Mouse (Mus musculus) intestine, embryonic 16.5 days (tissue): Measurements from ENCODE around the gene Gm9821. TPM values are rescaled to one million over a fixed set of nuclear protein-coding genes. Genes with fewer than 3 reads are reported as not detected.
A peak's percentile ranks its signal among the peaks of the same experiment; 100 is the strongest.

ENCODE experiments used
- ATAC-seq: fragments of 200-750 bp; cut with Nextera tagmentation; 2 replicates; pipeline ENCODE4 v1.8.0; 2017; ENCODE audit warnings: moderate TSS enrichment, moderate library complexity
- H3K27ac ChIP-seq: fragments of 300-500 bp; sonication (generic); 2 replicates; pipeline ENCODE4 v1.5.1; 2014; ENCODE audit warnings: mild to moderate bottlenecking, low read length
- H3K27me3 ChIP-seq: fragments of 300-500 bp; sonication (generic); replicated peaks from 2 replicates; pipeline ENCODE4 v1.6.1; 2014; ENCODE audit warnings: low read length, control low read depth, mixed read lengths; ENCODE audit not compliant: control insufficient read depth, insufficient read depth
- H3K36me3 ChIP-seq: fragments of 300-500 bp; sonication (generic); 2 replicates; pipeline ENCODE4 v1.6.1; 2014; ENCODE audit warnings: low read length, control low read depth; ENCODE audit not compliant: control insufficient read depth, insufficient read depth
- H3K4me1 ChIP-seq: fragments of 300-500 bp; sonication (generic); 2 replicates; pipeline ENCODE4 v1.6.1; 2014; ENCODE audit warnings: low read length, control low read depth, mixed read lengths; ENCODE audit not compliant: control insufficient read depth, insufficient read depth
- H3K4me2 ChIP-seq: fragments of 300-500 bp; sonication (generic); 2 replicates; pipeline ENCODE4 v1.6.1; 2014; ENCODE audit warnings: low read depth, low read length, control low read depth
- H3K4me3 ChIP-seq: fragments of 300-500 bp; sonication (generic); 2 replicates; pipeline ENCODE4 v1.5.1; 2014; ENCODE audit warnings: mild to moderate bottlenecking, low read length
- H3K9ac ChIP-seq: fragments of 300-500 bp; sonication (generic); 2 replicates; pipeline ENCODE4 v1.6.1; 2014; ENCODE audit warnings: low read depth, low read length
- H3K9me3 ChIP-seq: fragments of 300-500 bp; sonication (generic); 2 replicates; pipeline ENCODE4 v1.6.1; 2016; ENCODE audit warnings: low read length, control low read depth; ENCODE audit not compliant: control insufficient read depth
- WGBS: fragments of 180-500 bp; shearing (Covaris S2); extraction: QIAGEN DNeasy Blood & Tissue Kit; methylation state at CpG from one replicate; pipeline ENCODE4 v1.1.7; 2014; 5-methylcytosine and 5-hydroxymethylcytosine counted together
- polyA plus RNA-seq: library from polyadenylated mRNA; unstranded; fragments of >200 nt; fragmentation: Nextera tagmentation; extraction: Ambion mirVana; gene quantifications from 2 replicates; pipeline ENCODE4 v1.2.1, GENCODE M21; 2015

Gm9821 gene
- polyA plus RNA-seq, 1 experiment from 2014 or later: 0.28 TPM

DNA sequence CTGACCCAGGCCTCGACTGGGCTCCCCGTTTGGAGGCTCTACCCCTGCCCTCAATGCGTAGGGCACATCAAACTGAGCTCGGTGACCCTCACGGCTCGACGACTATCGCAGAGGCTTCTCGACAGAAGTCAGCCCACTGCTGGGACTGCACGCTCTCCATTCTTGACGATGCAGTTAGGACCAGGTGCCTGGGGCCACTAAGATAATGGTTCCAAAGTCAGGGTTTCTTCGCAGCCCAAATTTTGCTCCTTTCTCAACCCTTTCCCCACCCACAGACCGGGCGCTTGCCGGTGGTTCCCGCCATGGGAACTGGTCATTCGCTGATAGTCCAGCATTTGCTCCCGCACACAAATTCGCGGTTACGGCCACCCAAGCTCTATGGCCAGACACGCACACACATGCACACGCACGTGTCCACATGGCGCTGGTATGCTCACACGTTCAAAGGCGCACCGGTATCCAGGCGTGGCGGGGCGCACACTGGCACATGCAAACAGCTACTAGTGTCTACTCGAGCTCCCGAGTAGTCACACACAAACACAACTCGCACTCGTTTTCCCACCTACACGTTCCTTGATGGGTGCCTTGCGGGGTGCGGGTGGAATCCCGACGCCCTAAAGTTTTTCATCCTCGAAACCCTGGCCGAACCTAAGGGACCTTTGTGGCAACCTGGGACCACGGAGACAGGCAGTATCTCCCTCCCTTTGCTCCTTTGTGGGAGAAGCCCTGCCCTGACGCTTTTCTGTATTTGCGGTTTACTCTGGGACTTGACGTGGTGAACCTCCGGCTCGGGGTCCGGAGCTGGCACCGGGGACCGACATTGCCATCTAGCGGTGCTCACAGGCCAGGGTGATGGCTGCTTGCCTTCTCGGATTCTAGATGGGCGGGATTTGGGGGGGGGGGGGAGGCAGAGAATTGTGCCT, 21.8 kb upstream of the Gm9821 start:
- Histone ChIP-seq H3K4me3 (peak overlapping the region; percentile 59), H3K9me3 (no peaks in the 10 kb centered on the region), H3K36me3 (no peaks in the 10 kb centered on the region), H3K9ac (0 out of 2 replicates have a peak overlapping the region, but pooled peaks have one; percentile 14), H3K4me1 (peaks cover 26% of the 10 kb centered on the region), H3K27me3 (peaks cover 38% of the 10 kb centered on the region), H3K4me2 (peak overlapping the region; percentile 95), H3K27ac (no peak overlapping the region)
- ATAC-seq: no peak
- 5% methylated on average over 54 of the region's 54 CpGs for WGBS

DNA sequence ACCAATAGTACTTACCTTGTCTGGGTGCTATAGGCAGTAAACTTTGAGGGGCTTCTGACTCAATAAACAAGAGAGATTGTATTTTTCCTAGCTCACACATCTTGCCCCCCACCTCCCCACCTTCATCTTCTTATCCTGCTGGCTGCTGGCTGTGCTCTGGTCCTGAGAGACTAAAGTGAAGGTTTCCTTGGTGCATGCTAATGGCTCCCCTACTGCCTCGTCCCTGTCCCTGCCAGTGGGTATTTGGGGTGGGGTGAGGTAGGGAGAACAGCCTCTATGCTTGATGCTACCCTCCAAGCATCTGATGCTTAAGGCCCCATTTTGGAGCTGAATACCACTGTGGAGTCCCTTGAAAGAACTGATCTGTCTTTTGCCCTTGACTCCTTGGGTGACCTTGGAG, 20.8 kb upstream of the Gm9821 start:
- Histone ChIP-seq H3K9me3 (no peaks in the 10 kb centered on the region), H3K27me3 (peaks cover 38% of the 10 kb centered on the region), H3K4me2 (no peak overlapping the region), H3K36me3 (no peaks in the 10 kb centered on the region), H3K4me3 (no peak overlapping the region), H3K4me1 (peaks cover 26% of the 10 kb centered on the region), H3K27ac (no peak overlapping the region), H3K9ac (no peak overlapping the region)
- 71% methylated on average over 1 of the region's 1 CpGs for WGBS
- ATAC-seq: no peak

GRCm38 (mm10) chr2:91925442-91925841, 20.1 kb upstream of the Gm9821 start:
- H3K27ac ChIP-seq: no peak overlapping the region
- no peaks in the 10 kb centered on the region for H3K9me3 ChIP-seq
- WGBS: 78% methylated on average over 15 of the region's 15 CpGs
- no peak overlapping the region for H3K4me3 ChIP-seq
- peaks cover 29% of the 10 kb centered on the region for H3K4me1 ChIP-seq
- H3K36me3 ChIP-seq: no peaks in the 10 kb centered on the region
- ATAC-seq: no peak
- no peak overlapping the region for H3K4me2 ChIP-seq
- H3K9ac ChIP-seq: no peak overlapping the region
- H3K27me3 ChIP-seq: peaks cover 38% of the 10 kb centered on the region

DNA sequence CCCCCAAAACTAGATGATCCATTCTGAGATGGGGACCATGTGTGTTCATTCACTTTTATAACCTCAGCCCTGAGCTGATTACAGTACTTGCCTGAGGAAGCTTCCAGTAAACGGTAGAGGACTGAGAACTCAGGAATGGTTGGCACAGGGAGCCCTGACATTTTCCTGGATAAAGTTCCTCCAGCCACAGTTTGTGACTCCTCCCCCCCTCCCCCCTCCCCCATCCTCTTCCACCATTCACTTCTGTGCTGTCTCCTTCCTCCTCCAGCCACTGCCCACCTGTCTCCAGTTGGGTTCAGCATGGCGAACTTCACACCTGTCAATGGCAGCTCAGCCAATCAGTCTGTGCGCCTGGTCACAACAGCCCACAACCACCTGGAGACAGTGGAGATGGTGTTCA, 18.6 kb upstream of the Gm9821 start, which contains the start of gene Chrm4:
Chrm4 (plus strand) TSS at position 301 of the 400 bp plus-strand sequence.
- no peak for ATAC-seq
- no peaks in the 10 kb centered on the region for H3K9me3 ChIP-seq
- no peak within 1 kb of the TSS for H3K27ac ChIP-seq
- peaks cover 29% of the 10 kb centered on the region for H3K27me3 ChIP-seq
- H3K4me2 ChIP-seq: peak within 1 kb of the TSS; percentile 10
- whole genome bisulfite sequencing: 85% methylated on average over 3 of the region's 3 CpGs
- no peaks in the 10 kb centered on the region for H3K36me3 ChIP-seq
- H3K9ac ChIP-seq: no peak within 1 kb of the TSS
- peaks cover 38% of the 10 kb centered on the region for H3K4me1 ChIP-seq
- no peak within 1 kb of the TSS; the same call in 1 of the 2 replicates for H3K4me3 ChIP-seq

- peaks cover 38% of the 10 kb centered on the region for H3K4me1 ChIP-seq
- ATAC-seq: no peak
- no peaks in the 10 kb centered on the region for H3K9me3 ChIP-seq
- H3K9ac ChIP-seq: no peak overlapping the region
- no peaks in the 10 kb centered on the region; the same call in 1 of the 2 replicates for H3K36me3 ChIP-seq
- no peak overlapping the region for H3K27ac ChIP-seq
- WGBS: 43% methylated on average over 34 of the region's 34 CpGs
- H3K4me2 ChIP-seq: peak overlapping the region; percentile 10
- no peak overlapping the region; the same call in 1 of the 2 replicates for H3K4me3 ChIP-seq
- peaks cover 19% of the 10 kb centered on the region for H3K27me3 ChIP-seq
Measured at GRCm38 (mm10) chr2:91927826-91928533, 17.5 kb upstream of the Gm9821 start.

DNA sequence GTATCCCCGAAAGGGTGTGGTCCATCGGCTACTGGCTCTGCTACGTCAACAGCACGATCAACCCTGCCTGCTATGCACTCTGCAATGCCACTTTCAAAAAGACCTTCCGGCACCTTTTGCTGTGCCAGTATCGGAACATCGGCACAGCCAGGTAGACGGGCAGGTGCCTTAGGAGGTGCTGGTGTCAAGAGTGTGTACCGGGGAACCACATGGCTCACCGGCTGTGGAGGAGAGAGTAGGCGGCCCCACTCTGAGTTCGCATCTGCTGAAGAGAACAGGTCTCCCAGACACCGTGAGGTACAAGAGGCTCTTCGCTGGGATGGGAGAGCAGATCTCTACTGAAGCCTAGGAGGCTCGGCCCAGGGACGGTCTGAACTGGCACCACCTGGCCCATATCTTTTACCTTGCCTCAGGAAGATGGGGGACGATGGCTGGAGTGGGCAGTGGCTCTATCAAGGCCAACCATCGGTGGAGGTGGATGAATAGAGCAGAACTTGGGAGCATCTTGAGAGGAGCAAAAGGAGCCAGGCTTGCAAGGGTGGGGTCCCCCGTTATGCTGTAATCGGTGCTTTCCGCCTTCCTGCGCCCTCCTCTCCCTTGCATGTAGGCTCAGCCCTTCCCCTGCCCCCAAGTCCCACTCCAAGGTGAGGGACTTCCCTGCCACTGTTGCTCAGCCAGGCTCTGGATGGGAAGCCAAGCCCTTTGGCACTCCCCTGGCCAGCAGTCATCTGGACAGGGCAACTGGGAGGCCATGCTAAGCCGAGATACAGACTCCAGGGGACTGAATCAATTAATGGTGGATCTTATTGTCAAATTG, 16.8 kb upstream of the Gm9821 start:
- H3K9me3 ChIP-seq: no peaks in the 10 kb centered on the region
- no peak overlapping the region for H3K9ac ChIP-seq
- H3K4me3 ChIP-seq: no peak overlapping the region
- peaks cover 38% of the 10 kb centered on the region for H3K4me1 ChIP-seq
- H3K4me2 ChIP-seq: no peak overlapping the region
- WGBS: 65% methylated on average over 23 of the region's 23 CpGs
- ATAC-seq: no peak
- no peaks in the 10 kb centered on the region; the same call in 1 of the 2 replicates for H3K36me3 ChIP-seq
- no peak overlapping the region for H3K27ac ChIP-seq
- H3K27me3 ChIP-seq: peaks cover 12% of the 10 kb centered on the region

DNA sequence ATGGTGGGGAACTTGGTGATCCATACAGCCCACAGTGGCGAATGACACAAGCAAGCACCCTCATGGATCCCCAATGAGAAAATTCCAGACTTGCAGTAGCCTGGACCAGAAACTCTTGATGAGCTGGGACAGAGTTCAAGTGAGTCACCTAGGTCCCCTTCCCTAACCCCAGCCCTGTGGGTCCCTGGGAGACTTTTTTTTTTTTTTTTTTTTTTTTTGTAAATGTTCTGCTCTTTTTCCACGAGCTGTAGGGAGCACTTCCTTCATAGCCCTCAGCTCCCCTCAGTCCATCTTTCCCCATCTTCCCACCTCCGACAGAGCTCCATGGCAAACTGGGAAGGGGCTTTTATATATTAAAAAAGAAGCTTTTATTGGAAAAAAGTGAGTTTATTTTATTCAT, 16.0 kb upstream of the Gm9821 start:
- Histone ChIP-seq H3K4me3 (no peak overlapping the region), H3K9ac (no peak overlapping the region), H3K27ac (no peak overlapping the region), H3K4me2 (no peak overlapping the region), H3K9me3 (no peaks in the 10 kb centered on the region), H3K27me3 (peaks cover 6% of the 10 kb centered on the region), H3K4me1 (peaks cover 38% of the 10 kb centered on the region), H3K36me3 (peaks cover 1% of the 10 kb centered on the region; the same call in 1 of the 2 replicates)
- ATAC-seq: no peak
- WGBS: 64% methylated on average over 3 of the region's 3 CpGs

DNA sequence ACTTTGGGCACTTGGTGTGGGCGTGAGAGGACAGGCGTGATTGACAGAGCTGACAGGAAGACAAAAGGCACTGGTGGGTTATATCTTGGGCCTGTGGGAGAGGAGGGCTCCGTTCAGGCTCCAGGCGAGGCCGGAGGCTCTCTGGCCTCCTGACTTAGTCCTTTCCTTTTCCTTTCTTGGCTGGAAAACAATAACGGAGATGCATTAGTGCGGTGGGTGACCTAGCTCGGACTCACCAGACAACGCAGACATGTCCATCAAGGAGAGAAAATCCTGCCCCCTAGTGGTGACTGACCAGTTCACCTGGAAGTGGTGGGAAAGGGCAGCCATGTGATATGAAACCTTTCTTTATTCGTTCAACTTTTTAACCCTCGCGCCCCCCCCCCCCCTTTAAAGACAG, 15.6 kb upstream of the Gm9821 start:
- Histone ChIP-seq H3K4me2 (peak overlapping the region; percentile 77), H3K27me3 (peaks cover 1% of the 10 kb centered on the region; the same call in 1 of the 2 replicates), H3K4me1 (peaks cover 43% of the 10 kb centered on the region), H3K9ac (peak overlapping the region; percentile 79; the same call in 1 of the 2 replicates), H3K9me3 (no peaks in the 10 kb centered on the region), H3K36me3 (peaks cover 6% of the 10 kb centered on the region), H3K27ac (no peak overlapping the region), H3K4me3 (peak overlapping the region; percentile 63)
- no peak for ATAC-seq
- 15% methylated on average over 12 of the region's 12 CpGs for WGBS
